Mouse (Mus musculus): ENCODE data around the gene Gal3st4. TPM values are rescaled to one million over a fixed set of nuclear protein-coding genes. Genes with fewer than 3 reads are reported as not detected.

Gene Gal3st4
- not detected for polyA plus RNA-seq (2014; fragmentation: Illumina TruSeq; extraction: RNeasy Lipid Tissue Mini Kit (QIAGEN cat#74804); ENCODE audit: low read depth, low replicate concordance)

DNA sequence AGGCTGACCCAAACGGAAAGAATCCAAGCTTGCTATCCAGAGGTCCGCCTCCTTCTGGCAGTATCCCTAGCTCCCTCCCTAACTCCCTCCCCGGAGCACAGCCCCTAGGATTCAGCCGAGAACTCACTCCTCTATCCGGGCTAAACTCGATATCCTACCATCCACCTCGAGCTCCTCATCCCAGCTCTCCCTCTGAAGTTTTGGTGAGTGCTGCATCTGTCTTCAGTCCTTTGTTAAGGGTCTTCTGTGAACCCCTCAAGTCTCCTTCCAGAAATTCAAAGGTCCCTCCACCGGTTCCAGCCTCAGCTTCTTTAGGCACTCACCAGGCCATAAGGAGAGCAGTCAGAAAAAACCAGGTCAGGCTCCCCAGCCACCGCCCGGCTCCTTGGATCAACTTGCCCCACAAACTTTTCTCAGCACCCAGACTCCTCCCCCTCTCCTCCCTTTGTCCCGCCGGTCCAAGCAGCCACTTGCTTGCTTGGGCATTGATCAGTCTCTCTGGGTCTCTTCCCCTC lies at the start of gene Gal3st4:
Gal3st4 (minus strand) TSS at position 432 of the 515 bp plus-strand sequence.

DNA sequence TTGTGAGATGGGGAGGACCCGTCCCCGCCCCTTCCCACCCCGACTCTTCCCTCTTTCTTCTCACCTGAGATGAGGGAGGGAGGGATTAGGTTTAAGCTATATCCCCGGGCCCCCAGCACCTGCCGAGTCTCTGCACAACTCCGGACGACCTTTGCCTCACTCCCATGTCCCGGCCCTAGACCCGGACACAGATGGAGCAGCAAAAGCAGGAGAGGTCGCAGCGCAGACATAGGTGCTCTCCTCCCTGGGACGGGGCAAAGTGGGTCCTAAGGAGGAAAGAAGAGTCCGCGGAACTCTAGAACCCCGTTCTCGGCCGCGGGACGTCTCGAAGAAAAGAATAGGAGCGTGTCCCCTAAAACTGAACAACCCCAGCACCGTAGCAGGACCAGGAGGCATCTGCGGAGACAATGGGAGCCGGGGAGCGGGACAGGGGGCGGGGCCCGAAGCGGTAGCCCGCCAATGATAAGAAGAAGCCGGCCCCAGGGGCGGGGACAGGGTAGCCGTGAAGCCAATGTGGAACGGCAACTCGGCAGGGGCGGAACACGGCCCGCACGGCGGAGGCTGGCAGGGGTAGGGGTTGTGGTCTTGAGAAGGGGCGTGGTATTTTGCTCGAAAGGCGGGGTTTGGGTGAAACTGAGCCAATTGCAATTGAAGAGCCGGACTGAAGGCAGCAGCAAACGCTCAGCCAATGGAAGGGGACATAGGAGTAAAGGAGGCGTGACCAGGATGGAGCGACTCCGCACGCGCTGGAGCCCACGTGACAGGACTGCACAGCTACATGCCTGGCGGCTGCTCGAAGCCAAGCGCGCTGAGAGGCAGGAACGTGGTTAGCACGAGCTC lies 7.2 kb upstream of the Gal3st4 start, which contains the start of the genes Gm43720, Gpc2 and Stag3:
Gm43720 (minus strand) TSS at position 374 of the 840 bp plus-strand sequence.
Gpc2 (minus strand) TSS at position 421 of the 840 bp plus-strand sequence.
Stag3 (plus strand) TSS at position 656 of the 840 bp plus-strand sequence.

DNA sequence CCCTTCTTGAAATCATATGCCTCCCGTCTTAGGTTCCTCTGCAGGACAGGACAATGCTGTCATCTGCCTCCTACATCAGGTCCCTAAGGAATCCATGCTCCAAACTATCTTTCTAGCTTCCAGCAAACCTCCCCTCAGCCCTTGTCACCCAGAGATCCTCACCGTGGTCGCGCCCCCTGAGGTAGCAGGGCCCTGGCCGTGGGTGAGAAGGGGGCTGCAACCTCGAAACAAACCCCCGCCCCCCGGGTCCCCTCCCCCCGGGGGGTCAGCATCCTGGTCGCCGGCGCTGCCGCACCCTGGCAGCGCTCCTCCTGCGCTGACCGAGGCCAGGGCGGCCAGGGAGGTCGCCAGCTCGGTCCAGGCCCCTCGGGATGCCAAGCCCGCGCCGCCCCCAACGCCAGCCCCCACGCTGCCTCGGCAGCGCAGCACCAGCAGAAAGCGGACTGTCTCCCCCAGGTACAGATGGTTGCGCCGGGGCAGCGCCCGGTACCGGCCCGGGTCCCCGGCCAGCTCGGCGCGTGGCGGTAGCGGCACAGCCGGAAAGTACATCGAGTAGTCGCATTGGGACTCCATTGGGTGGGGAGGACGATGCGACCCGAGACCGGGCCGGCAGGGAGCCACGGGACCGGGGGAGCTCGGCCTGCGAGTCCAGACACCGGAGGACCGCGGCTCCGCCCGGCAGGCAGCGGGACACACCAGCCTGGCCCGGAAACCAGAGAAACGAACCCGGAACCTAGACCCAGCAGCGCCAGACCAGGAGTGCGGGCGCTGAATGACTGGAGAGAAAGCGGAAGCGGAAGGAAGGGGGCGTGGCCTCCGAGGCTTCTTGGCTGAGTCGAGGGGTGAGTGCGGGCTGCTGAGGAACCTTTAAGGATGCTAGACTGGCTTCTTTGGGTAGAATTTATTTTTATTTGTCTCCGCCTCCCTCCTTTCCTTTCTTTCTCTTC lies 9.1 kb downstream of the Gal3st4 start, which contains the start of gene BC037034:
BC037034 (minus strand) TSS at position 774 of the 947 bp plus-strand sequence.

DNA sequence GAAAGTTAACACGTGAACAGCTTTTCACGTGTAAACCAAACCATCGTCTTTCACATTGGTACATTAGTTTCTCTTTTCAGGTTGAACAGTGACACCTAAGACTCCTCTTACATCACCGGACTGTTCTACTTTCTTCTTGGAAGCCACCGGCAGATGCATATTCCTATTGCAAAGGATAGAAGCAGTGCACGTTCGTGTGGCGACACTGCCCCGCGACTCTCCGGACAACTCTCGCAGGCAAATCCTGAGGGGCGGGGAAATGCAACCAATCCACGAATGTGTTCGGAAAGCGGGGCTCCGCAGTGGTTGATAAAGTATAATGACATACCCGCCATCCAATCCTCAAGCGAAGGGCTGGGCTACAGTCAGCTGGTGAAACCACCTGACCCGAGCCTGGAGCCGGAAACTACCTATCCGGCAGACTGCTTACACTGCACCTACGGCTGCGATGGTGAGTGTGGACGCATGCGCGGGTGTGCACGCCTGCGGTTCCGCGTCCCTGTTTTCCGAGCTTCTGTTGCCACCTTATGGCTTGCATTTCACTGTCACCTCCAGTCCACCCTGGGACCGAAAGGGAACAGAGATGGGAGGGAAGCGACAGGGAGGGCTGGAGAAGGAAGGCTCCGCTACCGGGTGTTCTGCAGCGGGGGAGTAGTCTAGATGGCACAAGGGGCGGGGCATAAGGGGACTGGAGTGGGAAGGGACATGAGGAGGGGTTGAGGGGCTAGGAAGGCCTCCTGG lies 17.1 kb downstream of the Gal3st4 start, which contains the start of gene Lamtor4:
Lamtor4 (plus strand) TSS at position 130 of the 741 bp plus-strand sequence.

GRCm38 (mm10) chr5:138225700-138226099 lies 46.9 kb downstream of the Gal3st4 start, which contains the start of gene Nxpe5:
Nxpe5 (plus strand) TSS chr5:138225898.

Other genes starting within 250 kb of the Gal3st4 start
- not detected for gene Smok3c, start 219.6 kb downstream of the Gal3st4 start, polyA plus RNA-seq (2014; fragmentation: Illumina TruSeq; extraction: RNeasy Lipid Tissue Mini Kit (QIAGEN cat#74804); ENCODE audit: low read depth, low replicate concordance)
- gene Zkscan1, start 187.8 kb downstream of the Gal3st4 start, polyA plus RNA-seq (2014; fragmentation: Illumina TruSeq; extraction: RNeasy Lipid Tissue Mini Kit (QIAGEN cat#74804); ENCODE audit: low read depth, low replicate concordance), result 22.7 TPM
- gene Zscan21, start 155.9 kb downstream of the Gal3st4 start, polyA plus RNA-seq (2014; fragmentation: Illumina TruSeq; extraction: RNeasy Lipid Tissue Mini Kit (QIAGEN cat#74804); ENCODE audit: low read depth, low replicate concordance), result 10.4 TPM
- 6.7 TPM for gene Zfp113, start 117.1 kb downstream of the Gal3st4 start, polyA plus RNA-seq (2014; fragmentation: Illumina TruSeq; extraction: RNeasy Lipid Tissue Mini Kit (QIAGEN cat#74804); ENCODE audit: low read depth, low replicate concordance)
- 67.4 TPM for gene Cops6, start 111.8 kb downstream of the Gal3st4 start, polyA plus RNA-seq (2014; fragmentation: Illumina TruSeq; extraction: RNeasy Lipid Tissue Mini Kit (QIAGEN cat#74804); ENCODE audit: low read depth, low replicate concordance)
- gene Ap4m1, start 100.8 kb downstream of the Gal3st4 start, polyA plus RNA-seq (2014; fragmentation: Illumina TruSeq; extraction: RNeasy Lipid Tissue Mini Kit (QIAGEN cat#74804); ENCODE audit: low read depth, low replicate concordance), result 2.3 TPM
- gene Mcm7, start 100.4 kb downstream of the Gal3st4 start, polyA plus RNA-seq (2014; fragmentation: Illumina TruSeq; extraction: RNeasy Lipid Tissue Mini Kit (QIAGEN cat#74804); ENCODE audit: low read depth, low replicate concordance), result 6.4 TPM
- gene Taf6, start 85.4 kb downstream of the Gal3st4 start, polyA plus RNA-seq (2014; fragmentation: Illumina TruSeq; extraction: RNeasy Lipid Tissue Mini Kit (QIAGEN cat#74804); ENCODE audit: low read depth, low replicate concordance), result 4.8 TPM
- gene Cnpy4, start 85.4 kb downstream of the Gal3st4 start, polyA plus RNA-seq (2014; fragmentation: Illumina TruSeq; extraction: RNeasy Lipid Tissue Mini Kit (QIAGEN cat#74804); ENCODE audit: low read depth, low replicate concordance), result 4.6 TPM
- gene Mblac1, start 78.5 kb downstream of the Gal3st4 start, polyA plus RNA-seq (2014; fragmentation: Illumina TruSeq; extraction: RNeasy Lipid Tissue Mini Kit (QIAGEN cat#74804); ENCODE audit: low read depth, low replicate concordance), result 0.29 TPM
- gene Nxpe5, start 46.9 kb downstream of the Gal3st4 start, polyA plus RNA-seq (2014; fragmentation: Illumina TruSeq; extraction: RNeasy Lipid Tissue Mini Kit (QIAGEN cat#74804); ENCODE audit: low read depth, low replicate concordance), result not detected
- gene Lamtor4, start 17.4 kb downstream of the Gal3st4 start, polyA plus RNA-seq (2014; fragmentation: Illumina TruSeq; extraction: RNeasy Lipid Tissue Mini Kit (QIAGEN cat#74804); ENCODE audit: low read depth, low replicate concordance), result 1.3 TPM
- 1.8 TPM for gene BC037034, start 8.8 kb downstream of the Gal3st4 start, polyA plus RNA-seq (2014; fragmentation: Illumina TruSeq; extraction: RNeasy Lipid Tissue Mini Kit (QIAGEN cat#74804); ENCODE audit: low read depth, low replicate concordance)
- not detected for gene Gm43720, start 7.1 kb upstream of the Gal3st4 start, polyA plus RNA-seq (2014; fragmentation: Illumina TruSeq; extraction: RNeasy Lipid Tissue Mini Kit (QIAGEN cat#74804); ENCODE audit: low read depth, low replicate concordance)
- 0.13 TPM for gene Gpc2, start 7.2 kb upstream of the Gal3st4 start, polyA plus RNA-seq (2014; fragmentation: Illumina TruSeq; extraction: RNeasy Lipid Tissue Mini Kit (QIAGEN cat#74804); ENCODE audit: low read depth, low replicate concordance)
- not detected for gene Stag3, start 7.4 kb upstream of the Gal3st4 start, polyA plus RNA-seq (2014; fragmentation: Illumina TruSeq; extraction: RNeasy Lipid Tissue Mini Kit (QIAGEN cat#74804); ENCODE audit: low read depth, low replicate concordance)
- gene Pvrig, start 69.1 kb upstream of the Gal3st4 start, polyA plus RNA-seq (2014; fragmentation: Illumina TruSeq; extraction: RNeasy Lipid Tissue Mini Kit (QIAGEN cat#74804); ENCODE audit: low read depth, low replicate concordance), result not detected
- gene Zfp157, start 168.6 kb upstream of the Gal3st4 start, polyA plus RNA-seq (2014; fragmentation: Illumina TruSeq; extraction: RNeasy Lipid Tissue Mini Kit (QIAGEN cat#74804); ENCODE audit: low read depth, low replicate concordance), result 7.2 TPM

Data from liver, adult 10 weeks (tissue).